Mouse (Mus musculus) midbrain, postnatal 0 days (tissue): ENCODE measurements around the gene Trpm8. TPM values are rescaled to one million over a fixed set of nuclear protein-coding genes. Genes with fewer than 3 reads are reported as not detected.

Source experiments
- ATAC-seq: fragments of 200-750 bp; cut with Nextera tagmentation; 2 replicates; pipeline ENCODE4 v1.8.0; 2017; ENCODE audit warnings: moderate number of reproducible peaks, mild to moderate bottlenecking, moderate TSS enrichment, moderate library complexity; ENCODE audit not compliant: low FRiP score
- DNase-seq: peaks from one replicate; pipeline ENCODE4 v3.0.0-alpha.2; 2015; ENCODE audit warnings: low spot score
- H3K27ac ChIP-seq: fragments of 300-500 bp; sonication (generic); 2 replicates; pipeline ENCODE4 v1.5.1; 2014; ENCODE audit warnings: low read depth, mild to moderate bottlenecking, low read length, mixed read lengths
- H3K27me3 ChIP-seq: fragments of 300-500 bp; sonication (generic); 2 replicates; pipeline ENCODE4 v1.6.1; 2014; ENCODE audit warnings: low read length, control low read depth, mixed read lengths; ENCODE audit not compliant: insufficient read depth
- H3K36me3 ChIP-seq: fragments of 300-500 bp; sonication (generic); 2 replicates; pipeline ENCODE4 v1.6.1; 2014; ENCODE audit warnings: low read length, control low read depth, mixed read lengths; ENCODE audit not compliant: insufficient read depth
- H3K4me1 ChIP-seq: fragments of 300-500 bp; sonication (generic); 2 replicates; pipeline ENCODE4 v1.6.1; 2014; ENCODE audit warnings: mild to moderate bottlenecking, control low read depth, antibody characterized with exemption, low read length, mixed read lengths; ENCODE audit not compliant: insufficient read depth
- H3K4me2 ChIP-seq: fragments of 300-500 bp; sonication (generic); 2 replicates; pipeline ENCODE4 v1.6.1; 2014; ENCODE audit warnings: low read depth, mild to moderate bottlenecking, low read length, mixed read lengths; ENCODE audit not compliant: poor library complexity, severe bottlenecking
- H3K4me3 ChIP-seq: fragments of 300-500 bp; sonication (generic); 2 replicates; pipeline ENCODE4 v1.5.1; 2014; ENCODE audit warnings: low read depth, mild to moderate bottlenecking, low read length, moderate library complexity
- H3K9ac ChIP-seq: fragments of 300-500 bp; sonication (generic); replicated peaks from 2 replicates; pipeline ENCODE4 v1.6.1; 2014; ENCODE audit warnings: mild to moderate bottlenecking, low read length, moderate library complexity, mixed read lengths; ENCODE audit not compliant: poor library complexity, severe bottlenecking
- H3K9me3 ChIP-seq: fragments of 300-500 bp; sonication (generic); 2 replicates; pipeline ENCODE4 v1.6.1; 2016; ENCODE audit warnings: low read length, control low read depth
- CTCF ChIP-seq: IDR thresholded peaks from 2 replicates; pipeline ENCODE4 v1.5.1; 2016; ENCODE audit warnings: antibody characterized with exemption, mild to moderate bottlenecking
- WGBS: fragments of 180-500 bp; shearing (Covaris S2); extraction: QIAGEN DNeasy Blood & Tissue Kit; methylation state at CpG from one replicate; pipeline ENCODE4 v1.1.7; 2014; 5-methylcytosine and 5-hydroxymethylcytosine counted together
- polyA plus RNA-seq: library from polyadenylated mRNA; unstranded; fragments of >200 nt; fragmentation: Nextera tagmentation; extraction: Ambion mirVana; gene quantifications from 2 replicates; pipeline ENCODE4 v1.2.1, GENCODE M21; 2015
- total RNA-seq: library from RNA; depleted of rRNA; stranded (reverse); fragments of >200 nt; gene quantifications from 2 replicates; pipeline ENCODE4 v1.2.3, GENCODE M21; 2014

Trpm8 gene
- total and polyA plus RNA-seq, 2 experiments from 2014 or later: 0.21 to 1.2 TPM

DNA sequence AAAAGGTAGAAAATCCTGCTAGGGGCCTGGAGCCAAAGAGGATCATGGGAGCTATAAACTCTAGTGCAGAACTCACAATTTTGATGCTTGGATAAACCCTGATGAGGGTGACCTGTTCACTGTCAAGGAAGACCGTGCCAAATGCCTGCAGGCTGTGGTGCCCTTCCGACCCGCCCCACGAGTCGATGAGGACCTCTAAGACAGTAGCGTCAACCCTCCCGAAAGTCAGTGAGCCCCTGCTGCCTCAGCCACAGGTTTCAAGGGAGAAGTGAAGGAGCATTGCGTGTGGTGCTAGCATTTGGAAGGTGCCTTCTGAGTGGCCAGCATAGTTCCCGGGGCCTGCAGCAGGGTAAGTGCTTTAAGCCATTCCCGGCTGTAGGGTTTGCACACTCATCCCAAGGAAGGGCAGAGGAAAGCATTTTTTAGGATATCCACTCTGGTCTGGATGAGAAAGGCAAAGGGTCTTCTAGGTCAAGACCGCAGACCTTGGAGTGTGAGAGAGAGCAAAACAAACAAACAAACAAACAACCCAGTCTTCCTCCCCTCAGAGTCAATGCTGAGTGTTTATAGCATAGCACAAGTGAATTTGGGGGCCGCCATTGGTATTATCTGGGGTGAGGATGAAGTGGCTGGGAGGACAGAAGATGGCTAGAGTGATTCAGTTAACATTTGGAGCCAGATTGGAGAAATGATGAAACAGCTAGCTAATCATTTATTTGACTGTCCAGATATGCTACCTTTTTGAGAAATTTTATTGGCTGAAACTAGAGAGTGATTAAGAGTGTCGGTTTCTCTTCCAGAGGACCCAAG lies 9.6 kb downstream of the Trpm8 start:
- no peak for DNase-seq
- no peak for TF ChIP-seq CTCF

DNA sequence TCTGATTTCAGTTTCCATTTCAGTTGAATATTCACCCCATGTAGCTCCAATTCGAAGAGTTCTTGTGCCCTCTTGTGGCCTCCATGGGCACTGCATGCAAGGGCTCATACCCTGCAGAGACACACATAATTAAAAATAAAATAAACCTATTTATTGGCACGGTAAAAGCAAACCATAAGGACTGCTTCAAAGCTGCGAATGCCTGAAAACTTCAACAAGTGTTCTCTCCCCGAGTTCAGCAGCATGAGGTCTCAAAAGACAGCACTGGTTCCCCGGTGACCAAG lies 10.2 kb downstream of the Trpm8 start:
- H3K4me1 ChIP-seq: no peaks in the 10 kb centered on the region
- no peak overlapping the region for H3K4me2 ChIP-seq
- TF ChIP-seq CTCF: peak; percentile 87
- ATAC-seq: no peak
- H3K27me3 ChIP-seq: no peaks in the 10 kb centered on the region
- H3K27ac ChIP-seq: no peak overlapping the region
- 41% methylated on average over 5 of the region's 5 CpGs for WGBS
- no peak overlapping the region for H3K4me3 ChIP-seq
- peaks cover 90% of the 10 kb centered on the region for H3K9me3 ChIP-seq
- H3K36me3 ChIP-seq: no peaks in the 10 kb centered on the region
- H3K9ac ChIP-seq: no peak overlapping the region
- peak; percentile 74 for DNase-seq

More for the DNA sequence above, 9.6 kb downstream of the Trpm8 start:
- Histone ChIP-seq H3K9me3 (peaks cover 91% of the 10 kb centered on the region), H3K9ac (no peak overlapping the region), H3K4me2 (no peak overlapping the region), H3K4me1 (no peaks in the 10 kb centered on the region), H3K27ac (no peak overlapping the region), H3K4me3 (no peak overlapping the region), H3K27me3 (no peaks in the 10 kb centered on the region), H3K36me3 (no peaks in the 10 kb centered on the region)
- ATAC-seq: no peak
- 76% methylated on average over 13 of the region's 13 CpGs for WGBS

DNA sequence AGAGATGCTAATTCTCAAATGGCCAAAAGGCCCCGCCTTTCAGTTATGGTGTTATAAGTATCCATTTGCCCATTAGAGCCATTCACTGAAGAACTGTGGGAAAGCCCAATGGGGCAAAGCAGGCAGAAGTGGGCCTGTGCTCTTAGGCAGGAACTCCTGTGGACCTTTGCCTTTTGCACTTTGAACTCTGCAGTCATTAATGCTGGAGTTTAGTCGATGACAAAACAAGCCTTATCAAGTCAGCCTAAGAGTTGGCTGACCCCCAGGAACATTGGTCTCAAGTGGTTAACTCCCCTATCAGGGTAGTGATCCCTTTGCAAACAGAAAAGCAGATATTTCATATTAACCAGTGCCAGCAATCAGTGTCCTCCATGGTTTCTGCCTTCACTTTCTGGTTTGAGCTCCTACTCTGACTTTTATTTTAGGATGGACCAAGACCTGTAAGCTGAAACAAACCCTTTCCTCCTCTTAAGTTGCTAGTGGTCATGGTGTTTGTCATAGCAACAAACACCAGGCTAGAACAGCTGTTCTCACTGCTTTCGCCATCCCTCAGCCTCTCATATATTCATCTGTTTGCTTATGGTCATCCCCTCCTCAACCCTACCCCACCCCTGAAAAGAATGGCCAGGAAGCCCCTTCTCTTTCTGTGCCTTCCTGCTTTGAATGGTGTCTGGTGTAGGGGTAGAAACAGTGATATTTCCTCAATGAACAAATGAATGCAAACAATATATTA lies 10.8 kb downstream of the Trpm8 start:
- no peak overlapping the region for H3K27ac ChIP-seq
- TF ChIP-seq CTCF: no peak
- WGBS: 44% methylated on average over 3 of the region's 3 CpGs
- H3K36me3 ChIP-seq: no peaks in the 10 kb centered on the region
- H3K27me3 ChIP-seq: no peaks in the 10 kb centered on the region
- peaks cover 84% of the 10 kb centered on the region for H3K9me3 ChIP-seq
- H3K4me1 ChIP-seq: no peaks in the 10 kb centered on the region
- ATAC-seq: no peak
- DNase-seq: no peak
- no peak overlapping the region for H3K4me2 ChIP-seq
- H3K4me3 ChIP-seq: no peak overlapping the region
- H3K9ac ChIP-seq: no peak overlapping the region

DNA sequence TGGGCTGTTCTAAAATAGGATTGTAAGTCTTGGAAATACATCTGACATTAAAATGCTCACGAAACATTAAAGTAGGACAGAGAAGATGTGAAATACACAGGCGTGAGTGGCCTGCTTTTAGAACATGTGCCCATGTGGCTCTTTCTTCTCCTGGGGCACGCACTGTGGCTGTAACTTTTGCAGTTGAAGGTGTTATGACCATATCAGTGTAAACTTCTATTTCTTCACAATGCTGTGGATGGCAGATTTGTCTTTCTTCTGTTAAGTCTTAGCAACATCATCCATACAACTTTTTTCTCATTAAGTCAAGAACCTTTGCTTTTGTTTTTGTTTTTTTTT lies 11.3 kb downstream of the Trpm8 start:
- Histone ChIP-seq H3K4me1 (no peaks in the 10 kb centered on the region), H3K4me3 (no peak overlapping the region), H3K27ac (no peak overlapping the region), H3K9me3 (peaks cover 79% of the 10 kb centered on the region), H3K4me2 (no peak overlapping the region), H3K9ac (no peak overlapping the region), H3K36me3 (no peaks in the 10 kb centered on the region), H3K27me3 (no peaks in the 10 kb centered on the region)
- DNase-seq (no peak), ATAC-seq (no peak)
- no peak for TF ChIP-seq CTCF
- 74% methylated on average over 3 of the region's 3 CpGs for WGBS

DNA sequence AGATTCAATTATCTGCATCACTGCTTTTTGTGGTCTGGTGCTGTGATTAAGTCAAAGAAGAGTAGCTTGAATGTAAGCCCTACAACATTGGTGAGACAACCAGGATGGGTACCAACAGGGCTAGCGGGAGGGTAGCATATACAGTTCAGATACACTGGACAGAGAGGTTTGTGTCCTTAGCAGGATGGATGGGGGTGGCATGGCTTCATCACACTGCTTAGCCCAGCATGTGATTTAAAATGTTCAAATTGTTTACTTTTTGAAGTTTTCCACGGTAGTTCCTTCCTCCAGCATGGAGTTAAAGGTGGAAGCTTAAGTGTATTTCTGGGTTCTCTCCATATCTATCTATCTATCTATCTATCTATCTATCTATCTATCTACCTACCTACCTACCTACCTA lies 11.7 kb downstream of the Trpm8 start:
- Histone ChIP-seq H3K27ac (no peak overlapping the region), H3K9ac (no peak overlapping the region), H3K36me3 (no peaks in the 10 kb centered on the region), H3K9me3 (peaks cover 75% of the 10 kb centered on the region), H3K4me3 (no peak overlapping the region), H3K4me1 (no peaks in the 10 kb centered on the region), H3K4me2 (no peak overlapping the region), H3K27me3 (no peaks in the 10 kb centered on the region)
- DNase-seq (no peak), ATAC-seq (no peak)
- 52% methylated on average over 2 of the region's 2 CpGs for WGBS
- no peak for TF ChIP-seq CTCF

DNA sequence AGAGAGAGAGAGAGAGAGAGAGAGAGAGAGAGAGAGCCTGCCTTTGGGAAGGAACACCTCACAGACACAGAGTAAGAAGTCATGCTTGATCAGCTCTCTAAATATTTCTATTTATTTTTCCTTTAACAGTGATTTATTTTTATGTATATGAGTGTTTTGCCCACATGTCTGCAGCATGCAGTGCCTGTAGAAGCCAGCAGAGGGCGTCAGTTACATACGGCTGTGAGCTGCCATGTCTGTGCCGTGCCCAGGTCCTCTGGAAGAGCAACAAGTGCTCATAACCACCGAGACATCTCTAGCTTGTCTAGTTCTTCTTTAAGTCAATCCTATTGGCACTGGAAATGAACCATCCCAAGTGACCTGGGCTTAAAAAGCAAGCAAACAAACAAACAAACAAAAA lies 12.5 kb downstream of the Trpm8 start:
- 44% methylated on average over 4 of the region's 4 CpGs for WGBS
- no peak overlapping the region for H3K4me3 ChIP-seq
- ATAC-seq (no peak), DNase-seq (no peak)
- H3K4me2 ChIP-seq: no peak overlapping the region
- H3K9me3 ChIP-seq: peaks cover 74% of the 10 kb centered on the region
- TF ChIP-seq CTCF: peak; percentile 70
- no peak overlapping the region for H3K27ac ChIP-seq
- no peaks in the 10 kb centered on the region for H3K27me3 ChIP-seq
- no peaks in the 10 kb centered on the region for H3K36me3 ChIP-seq
- H3K4me1 ChIP-seq: no peaks in the 10 kb centered on the region
- H3K9ac ChIP-seq: no peak overlapping the region
